Mouse (Mus musculus) ES-CJ7 (cell line): ENCODE measurements around the gene Cdk10.
"Not testable (repeated sequence)": the region's sequence is repeated elsewhere in the genome, so short reads cannot be mapped to it uniquely, and the experiment has no call there.

Experiments
- DNase-seq: peaks from one replicate; pipeline ENCODE4 v3.0.0; 2011; ENCODE audit warnings: low read depth, low spot score

The Cdk10 gene

GRCm38 (mm10) chr8:123224278-123225266 is at the start of gene Cdk10:
Cdk10 (plus strand) TSS chr8:123224842.
- DNase-seq, result peak; percentile 95

- peak; percentile 27 for DNase-seq
Observed at GRCm38 (mm10) chr8:123181391-123181790, 43.3 kb upstream of the Cdk10 start.

GRCm38 (mm10) chr8:123185566-123186409 is 38.9 kb upstream of the Cdk10 start, which contains the start of gene Dpep1:
Dpep1 (plus strand) TSS chr8:123186242.
- no peak for DNase-seq

DNA sequence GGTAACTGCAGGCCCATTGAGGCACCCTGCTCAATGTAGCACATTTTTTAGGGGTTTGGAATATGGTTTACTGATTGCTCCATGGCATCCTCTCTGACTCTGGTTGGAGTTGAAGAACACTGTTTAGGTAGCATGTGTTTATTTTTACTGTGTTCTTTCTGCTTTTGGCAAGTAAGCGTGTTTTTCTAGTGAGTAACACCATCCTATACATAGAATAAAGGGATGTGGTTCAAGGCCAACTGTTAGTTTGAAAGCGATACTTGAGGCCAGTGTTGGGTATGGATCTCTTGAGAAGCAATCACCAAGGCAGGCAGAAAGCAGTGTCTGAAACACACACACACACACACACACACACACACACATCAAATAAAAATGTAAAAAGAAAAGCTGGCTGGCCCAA is 36.6 kb upstream of the Cdk10 start:
- DNase-seq, result no peak

DNA sequence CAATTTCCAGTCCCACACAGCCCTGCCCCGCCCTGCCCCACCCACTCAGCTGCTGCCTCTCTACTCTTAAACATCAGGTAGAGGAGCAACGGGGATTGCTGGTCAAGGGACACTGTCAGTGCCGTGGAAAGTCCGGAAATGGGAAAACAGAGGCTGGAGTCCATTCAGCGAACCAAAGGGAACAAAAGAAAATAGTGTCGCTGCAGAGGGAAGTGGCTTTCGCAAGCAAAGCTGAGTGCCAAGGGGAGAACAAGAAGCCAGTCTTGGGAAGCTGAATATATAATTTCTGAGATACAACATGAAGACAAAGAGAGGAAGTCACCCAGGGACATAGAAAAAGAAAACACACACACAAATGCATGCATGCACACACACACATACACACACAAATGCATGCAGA is 35.8 kb upstream of the Cdk10 start:
- DNase-seq, result no peak

DNA sequence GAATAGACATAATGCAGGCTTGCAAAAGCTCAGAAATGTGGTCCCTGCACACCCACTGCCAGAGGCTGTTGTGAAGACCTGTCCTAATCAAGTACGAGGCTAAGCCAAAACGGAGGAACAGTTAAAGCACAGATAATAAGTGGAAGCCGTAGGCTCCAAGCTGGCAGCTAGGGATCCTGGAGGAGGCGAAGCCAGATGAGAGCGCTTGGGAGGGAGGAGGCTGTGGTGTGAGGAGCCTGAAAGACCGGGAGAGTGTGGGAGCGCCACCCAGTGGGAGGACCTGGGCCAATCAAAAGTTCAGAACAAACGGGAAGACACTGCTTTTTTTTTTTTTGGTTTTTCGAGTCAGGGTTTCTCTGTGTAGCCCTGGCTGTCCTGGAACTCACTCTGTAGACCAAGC is 34.0 kb upstream of the Cdk10 start:
- peak; percentile 91 for DNase-seq

GRCm38 (mm10) chr8:123191908-123192307 is 32.7 kb upstream of the Cdk10 start:
- DNase-seq, result peak; percentile 77

- DNase-seq, result no peak
Observed at GRCm38 (mm10) chr8:123193771-123194170, 30.9 kb upstream of the Cdk10 start.

DNA sequence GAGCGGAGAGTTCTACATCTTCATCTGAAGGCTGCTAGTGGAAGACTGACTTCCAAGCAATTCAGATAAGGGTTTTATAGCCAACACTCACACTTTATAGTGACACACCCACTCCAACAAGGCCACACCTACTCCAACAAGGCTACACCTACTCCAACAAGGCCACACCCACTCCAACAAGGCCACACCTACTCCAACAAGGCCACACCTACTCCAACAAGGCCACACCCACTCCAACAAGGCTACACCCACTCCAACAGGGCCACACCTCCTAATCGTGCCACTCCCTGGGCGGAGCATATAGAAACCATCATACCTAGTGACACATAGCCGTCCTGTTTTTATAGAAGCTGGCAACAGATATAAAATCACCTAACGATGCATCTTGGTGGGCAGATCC is 27.6 kb upstream of the Cdk10 start:
- peak; percentile 79 for DNase-seq

DNA sequence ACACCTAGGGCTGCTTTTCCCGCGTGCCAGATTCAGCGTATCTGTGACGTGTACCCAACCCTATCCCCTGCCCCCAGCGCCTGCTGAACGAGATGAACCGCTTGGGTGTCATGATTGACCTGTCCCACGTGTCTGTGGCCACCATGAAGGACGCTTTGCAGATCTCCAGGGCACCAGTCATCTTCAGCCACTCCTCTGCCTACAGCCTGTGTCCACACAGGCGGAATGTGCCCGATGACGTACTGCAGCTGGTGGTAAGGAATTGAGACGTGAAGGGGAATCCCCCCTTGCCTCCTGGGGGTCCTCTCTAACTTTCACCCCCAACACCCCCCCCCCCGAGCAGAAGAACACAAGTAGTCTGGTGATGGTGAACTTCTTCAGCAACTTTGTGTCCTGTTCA is 24.8 kb upstream of the Cdk10 start:
- DNase-seq, result no peak

GRCm38 (mm10) chr8:123202288-123202687 is 22.4 kb upstream of the Cdk10 start:
- peak; percentile 87 for DNase-seq

DNA sequence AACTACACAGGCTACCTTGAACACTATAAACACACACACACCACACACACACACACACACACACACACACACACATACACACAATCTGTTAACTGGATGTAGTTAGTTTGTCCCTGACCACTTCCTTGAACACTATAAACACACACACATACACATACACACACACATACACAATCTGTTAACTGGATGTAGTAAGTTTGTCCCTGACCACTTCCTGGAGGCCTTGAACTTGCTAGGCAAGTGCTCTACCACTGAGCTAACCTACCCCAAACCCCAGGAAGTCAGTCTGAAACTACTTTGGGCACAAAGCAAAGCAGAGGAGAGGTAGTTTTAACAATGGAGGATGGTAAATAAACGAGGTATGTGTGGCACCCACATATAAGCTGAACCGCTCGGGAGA is 21.1 kb upstream of the Cdk10 start:
- no peak for DNase-seq

DNA sequence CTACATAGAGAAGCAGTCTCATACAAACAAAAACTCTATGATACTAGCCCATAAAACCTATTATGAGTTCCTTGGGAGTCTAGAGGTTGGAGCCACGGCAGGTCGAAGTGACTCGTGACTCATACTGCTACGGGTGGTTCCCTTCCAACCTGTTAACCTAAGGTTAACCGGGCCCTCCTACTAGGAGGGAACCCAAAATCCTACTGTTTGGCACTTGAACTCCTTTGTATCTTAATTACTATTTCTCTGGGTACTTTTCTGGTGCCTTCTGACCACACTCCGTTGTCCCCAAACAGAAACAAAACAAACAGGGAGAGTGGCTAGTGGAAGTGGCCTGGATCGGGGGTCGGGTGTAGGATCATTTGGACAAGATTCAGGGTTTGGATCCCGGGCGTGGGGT is 12.8 kb upstream of the Cdk10 start:
- no peak for DNase-seq

DNA sequence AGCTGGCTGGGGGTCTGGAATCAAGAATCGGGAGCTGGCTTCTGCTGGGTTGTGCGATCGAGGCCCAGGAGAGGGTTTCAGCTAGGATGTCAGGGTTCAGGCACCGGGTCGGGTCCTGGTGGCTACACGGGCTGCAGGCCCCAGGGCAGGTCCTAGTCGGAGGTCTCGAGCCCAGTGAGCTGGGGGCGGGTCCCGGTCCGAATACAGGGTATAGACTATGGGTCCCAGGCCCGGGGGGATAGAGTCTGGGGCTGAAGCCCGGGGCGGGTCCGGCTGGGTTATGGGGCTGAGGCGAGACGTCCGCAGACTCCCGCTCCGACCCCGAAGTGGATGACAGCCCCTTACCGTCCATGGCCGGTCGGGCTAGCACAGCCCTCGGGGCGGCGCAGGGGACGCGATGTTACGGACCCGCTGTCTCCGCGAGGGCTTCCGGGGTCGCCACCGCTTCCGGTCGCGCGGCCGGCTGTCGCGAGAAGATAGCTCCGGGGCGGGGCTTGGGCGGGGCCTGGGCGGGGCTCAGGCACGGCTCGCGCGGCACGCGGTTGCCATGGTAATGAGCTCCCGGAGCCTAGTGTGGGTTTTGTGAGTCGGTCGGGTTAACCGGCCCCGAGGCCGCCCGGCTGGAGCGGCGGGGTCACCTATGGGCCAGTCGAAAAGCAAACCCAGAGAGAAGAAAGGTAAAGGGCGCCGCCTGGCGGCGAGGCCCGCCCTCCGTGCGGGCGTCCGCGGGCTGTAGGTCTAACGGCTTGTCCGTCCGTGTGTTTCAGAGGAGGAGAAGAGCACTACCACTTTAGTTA is 12.1 kb upstream of the Cdk10 start, which contains the start of the genes Chmp1a and Spata33:
Chmp1a (minus strand) TSS at position 443 of the 797 bp plus-strand sequence.
Spata33 (plus strand) TSS at position 512 of the 797 bp plus-strand sequence.
- peak; percentile 98 for DNase-seq

DNA sequence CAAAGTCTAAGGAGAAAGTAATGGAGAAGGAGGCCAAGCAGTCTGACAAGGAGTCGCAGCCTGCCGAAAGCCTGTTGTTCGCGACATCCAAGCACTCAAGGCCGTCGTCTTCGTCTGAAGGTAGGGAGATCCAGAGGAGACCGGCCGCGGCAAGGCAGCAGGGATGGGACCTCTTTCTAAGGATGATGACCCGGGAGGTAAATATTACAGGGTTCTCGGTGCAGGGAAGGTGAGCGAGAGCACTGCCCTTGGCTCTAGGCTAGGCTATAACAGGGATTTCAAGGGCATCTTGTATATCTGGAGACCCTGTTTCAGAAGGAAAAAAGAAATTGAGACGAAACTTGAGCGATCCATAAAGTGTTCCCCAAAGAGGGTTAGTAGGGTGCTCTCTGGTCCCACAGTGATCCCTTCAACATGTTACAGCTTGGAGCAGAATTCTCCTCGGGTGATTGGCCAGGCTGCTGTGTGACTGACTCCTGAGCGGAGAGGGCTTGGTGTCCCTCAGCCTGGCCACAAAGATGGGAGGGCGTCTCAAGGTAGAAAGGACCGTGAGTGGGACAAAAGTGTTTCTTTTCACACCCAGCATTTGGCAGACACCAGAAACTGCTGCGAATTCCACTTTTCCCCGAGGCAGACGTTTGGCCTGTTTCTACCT is 11.4 kb upstream of the Cdk10 start:
- no peak for DNase-seq

GRCm38 (mm10) chr8:123215430-123215829 is 9.2 kb upstream of the Cdk10 start:
- no peak for DNase-seq

GRCm38 (mm10) chr8:123220917-123221316 is 3.7 kb upstream of the Cdk10 start:
- no peak for DNase-seq

- no peak for DNase-seq
Observed at GRCm38 (mm10) chr8:123228416-123228815, 3.8 kb downstream of the Cdk10 start.

GRCm38 (mm10) chr8:123230326-123230725 is 5.7 kb downstream of the Cdk10 start:
- DNase-seq, result not testable (repeated sequence)

- DNase-seq, result no peak
Observed at GRCm38 (mm10) chr8:123231742-123232141, 7.1 kb downstream of the Cdk10 start.

GRCm38 (mm10) chr8:123232553-123232952 is 7.9 kb downstream of the Cdk10 start:
- no peak for DNase-seq
